Mouse (Mus musculus) MEL (cell line): ENCODE results near the gene Rsph3a. TPM values are rescaled to one million over a fixed set of nuclear protein-coding genes. Genes with fewer than 3 reads are reported as not detected.

ENCODE experiments used
- DNase-seq: peaks from one replicate; pipeline ENCODE4 v3.0.0; 2011; ENCODE audit warnings: low read depth, low spot score
- H3K27ac ChIP-seq: 2 replicates; pipeline ENCODE4 v1.5.1; 2012; ENCODE audit warnings: low read depth, mild to moderate bottlenecking, control low read depth, low read length, moderate library complexity; ENCODE audit not compliant: control insufficient read depth
- H3K27me3 ChIP-seq, 2 experiments: fragments of 150-350 bp in 1 of 2; sonication (generic) in 1 of 2; 2 replicates each; pipeline ENCODE4 v1.6.1; 2012; ENCODE audit warnings: low read length in 2 of 2, mild to moderate bottlenecking in 2 of 2, improper control_type of control experiment in 1 of 2, moderate library complexity in 1 of 2; ENCODE audit not compliant: insufficient read depth in 2 of 2, control insufficient read depth in 1 of 2
- H3K36me3 ChIP-seq, 2 experiments: 2 replicates each; pipeline ENCODE4 v1.6.1; 2012 to 2014; ENCODE audit warnings: low read length in 2 of 2, improper control_type of control experiment in 1 of 2, inconsistent platforms in 1 of 2, mild to moderate bottlenecking in 1 of 2; ENCODE audit not compliant: insufficient read depth in 2 of 2, control insufficient read depth in 1 of 2
- H3K4me1 ChIP-seq, 2 experiments: fragments of 150-350 bp in 1 of 2; sonication (generic) in 1 of 2; 2 replicates each; pipeline ENCODE4 v1.6.1; 2012; ENCODE audit warnings: low read length in 2 of 2, improper control_type of control experiment in 1 of 2, mild to moderate bottlenecking in 1 of 2; ENCODE audit not compliant: insufficient read depth in 2 of 2, control insufficient read depth in 1 of 2
- H3K4me3 ChIP-seq, 2 experiments: fragments of 150-350 bp in 1 of 2; sonication (generic) in 1 of 2; 2 replicates each; pipeline ENCODE4 v1.5.1; 2012; ENCODE audit warnings: low read depth in 2 of 2, low read length in 2 of 2, mild to moderate bottlenecking in 2 of 2, moderate library complexity in 2 of 2, control low read depth in 1 of 2, improper control_type of control experiment in 1 of 2; ENCODE audit not compliant: control insufficient read depth in 1 of 2, insufficient read depth in 1 of 2
- H3K79me2 ChIP-seq: 2 replicates; pipeline ENCODE4 v1.6.1; 2012; ENCODE audit warnings: mild to moderate bottlenecking, low read length, moderate library complexity; ENCODE audit not compliant: control insufficient read depth, poor library complexity, insufficient read depth
- H3K9ac ChIP-seq: 2 replicates; pipeline ENCODE4 v1.6.1; 2012; ENCODE audit warnings: low read depth, mild to moderate bottlenecking, control low read depth, low read length, moderate library complexity; ENCODE audit not compliant: control insufficient read depth, poor library complexity, severe bottlenecking
- H3K9me3 ChIP-seq: fragments of 150-350 bp; sonication (generic); replicated peaks from 2 replicates; pipeline ENCODE4 v1.6.1; 2012; ENCODE audit warnings: mild to moderate bottlenecking, low read length, improper control_type of control experiment, moderate library complexity; ENCODE audit not compliant: insufficient read depth
- BHLHE40 ChIP-seq: IDR thresholded peaks from 2 replicates; pipeline ENCODE4 v1.6.1; 2012; ENCODE audit warnings: low read depth, mild to moderate bottlenecking, inconsistent platforms, low read length, improper control_type of control experiment, borderline replicate concordance
- CHD1 ChIP-seq: IDR thresholded peaks from 2 replicates; pipeline ENCODE4 v1.6.1; 2012; ENCODE audit warnings: low read depth, mild to moderate bottlenecking, inconsistent platforms, low read length, improper control_type of control experiment
- CTCF ChIP-seq, 3 experiments: IDR thresholded peaks in 2 of 3; conservative IDR thresholded peaks in 1 of 3; 2 replicates each; pipeline ENCODE4 v1.5.1; 2011 to 2012; ENCODE audit warnings: low read length in 3 of 3, low read depth in 2 of 3, mild to moderate bottlenecking in 2 of 3, improper control_type of control experiment in 1 of 3, inconsistent platforms in 1 of 3, mixed read lengths in 1 of 3, moderate library complexity in 1 of 3; ENCODE audit not compliant: control insufficient read depth in 1 of 3, insufficient read depth in 1 of 3, poor library complexity in 1 of 3, severe bottlenecking in 1 of 3
- E2F4 ChIP-seq: IDR thresholded peaks from 2 replicates; pipeline ENCODE4 v1.6.1; 2011; ENCODE audit warnings: low read depth, low read length, improper control_type of control experiment, borderline replicate concordance
- ELF1 ChIP-seq: IDR thresholded peaks from 2 replicates; pipeline ENCODE4 v1.6.1; 2014; ENCODE audit warnings: low read depth, mild to moderate bottlenecking, inconsistent platforms, low read length, improper control_type of control experiment, moderate library complexity
- JUND ChIP-seq: IDR thresholded peaks from 2 replicates; pipeline ENCODE4 v1.6.1; 2011; ENCODE audit warnings: low read depth, mild to moderate bottlenecking, improper control_type of control experiment, low read length
- KAT2A ChIP-seq: conservative IDR thresholded peaks from 2 replicates; pipeline ENCODE4 v1.6.1; 2012; ENCODE audit warnings: low read depth, low read length, improper control_type of control experiment, inconsistent platforms
- MXI1 ChIP-seq: IDR thresholded peaks from 2 replicates; pipeline ENCODE4 v1.6.1; 2011; ENCODE audit warnings: mild to moderate bottlenecking, low read depth, low read length, improper control_type of control experiment
- MYB ChIP-seq: IDR thresholded peaks from 2 replicates; pipeline ENCODE4 v1.6.1; 2011; ENCODE audit warnings: mild to moderate bottlenecking, low read depth, low read length, improper control_type of control experiment
- MYC ChIP-seq: IDR thresholded peaks from 2 replicates; pipeline ENCODE4 v1.6.1; 2011; ENCODE audit warnings: low read depth, mild to moderate bottlenecking, low read length, improper control_type of control experiment, moderate library complexity
- RAD21 ChIP-seq: IDR thresholded peaks from 2 replicates; pipeline ENCODE4 v1.6.1; 2011; ENCODE audit warnings: mild to moderate bottlenecking, low read depth, low read length, improper control_type of control experiment
- RCOR1 ChIP-seq: IDR thresholded peaks from 2 replicates; pipeline ENCODE4 v1.6.1; 2012; ENCODE audit warnings: low read depth, mild to moderate bottlenecking, inconsistent platforms, low read length, improper control_type of control experiment
- SIN3A ChIP-seq: IDR thresholded peaks from 2 replicates; pipeline ENCODE4 v1.6.1; 2012; ENCODE audit warnings: low read length, improper control_type of control experiment, inconsistent platforms
- SMC3 ChIP-seq: IDR thresholded peaks from 2 replicates; pipeline ENCODE4 v1.6.1; 2011; ENCODE audit warnings: low read depth, low read length, improper control_type of control experiment
- TAL1 ChIP-seq: IDR thresholded peaks from 2 replicates; pipeline ENCODE4 v1.6.1; 2012; ENCODE audit warnings: mild to moderate bottlenecking, inconsistent platforms, low read length, moderate library complexity, mixed read lengths
- TCF12 ChIP-seq: IDR thresholded peaks from 2 replicates; pipeline ENCODE4 v1.6.1; 2014; ENCODE audit warnings: low read depth, mild to moderate bottlenecking, inconsistent platforms, low read length, improper control_type of control experiment, moderate library complexity
- UBTF ChIP-seq: IDR thresholded peaks from 2 replicates; pipeline ENCODE4 v1.6.1; 2012; ENCODE audit warnings: low read depth, mild to moderate bottlenecking, inconsistent platforms, low read length, improper control_type of control experiment, moderate library complexity, borderline replicate concordance; ENCODE audit not compliant: insufficient read depth
- USF2 ChIP-seq, 2 experiments: IDR thresholded peaks; 2 replicates each; pipeline ENCODE4 v1.6.1; 2011 to 2012; ENCODE audit warnings: improper control_type of control experiment in 2 of 2, low read length in 2 of 2, borderline replicate concordance in 1 of 2, inconsistent platforms in 1 of 2, low read depth in 1 of 2, mild to moderate bottlenecking in 1 of 2; ENCODE audit not compliant: insufficient read depth in 1 of 2
- ZC3H11A ChIP-seq: IDR thresholded peaks from 2 replicates; pipeline ENCODE4 v1.6.1; 2012; ENCODE audit warnings: low read depth, mild to moderate bottlenecking, inconsistent platforms, low read length, improper control_type of control experiment
- ZNF384 ChIP-seq: IDR thresholded peaks from 2 replicates; pipeline ENCODE4 v1.6.1; 2012; ENCODE audit warnings: low read depth, mild to moderate bottlenecking, inconsistent platforms, low read length, improper control_type of control experiment
- polyA plus RNA-seq, 2 experiments: library from polyadenylated mRNA; stranded (reverse) in 1 of 2; unstranded in 1 of 2; fragments of >175 nt in 1 of 2; fragments of >200 nt in 1 of 2; gene quantifications; 2 replicates each; pipeline versions ENCODE4 v1.2.1 to v1.2.4; 2012; ENCODE audit warnings: low replicate concordance in 2 of 2, low read depth in 1 of 2; ENCODE audit not compliant: insufficient read length in 2 of 2, insufficient read depth in 1 of 2, missing spikeins in 1 of 2
- total RNA-seq: library from RNA; depleted of rRNA; stranded (reverse); fragments of 300-350 nt; gene quantifications from 2 replicates; pipeline ENCODE4 v1.2.3, GENCODE M21; 2012

The Rsph3a gene
- total and polyA plus RNA-seq, 3 experiments, result 18.7 to 37.4 TPM; not detected in 1

GRCm38 (mm10) chr17:7919209-7919608 is 26.2 kb upstream of the Rsph3a start:
- no peak for DNase-seq
- Histone ChIP-seq H3K36me3 (peaks cover 0 to 13% of the 10 kb centered on the region in 2 experiments; a peak in 2 of 4 replicates), H3K9me3 (no peaks in the 10 kb centered on the region), H3K4me1 (peaks cover 4 to 17% of the 10 kb centered on the region in 2 experiments), H3K9ac (no peak overlapping the region), H3K79me2 (no peaks in the 10 kb centered on the region), H3K27ac (no peak overlapping the region), H3K27me3 (no peaks in the 10 kb centered on the region), H3K4me3 (no peak overlapping the region)
- TF ChIP-seq MYB (no peak), SIN3A (no peak), MYC (no peak), MXI1 (no peak), TCF12 (no peak), KAT2A (no peak), TAL1 (no peak), RCOR1 (no peak), ZC3H11A (no peak), USF2 (IDR thresholded peaks at IDR 0.05; ENCODE audit: borderline replicate concordance in 1 of 2, insufficient read depth in 1 of 2, low read depth in 1 of 2, low read length in 2 of 2) (no peak), SMC3 (no peak), CHD1 (no peak), ELF1 (no peak)

- Histone ChIP-seq H3K27me3 (no peaks in the 10 kb centered on the region), H3K4me1 (peaks cover 14 to 17% of the 10 kb centered on the region in 2 experiments), H3K79me2 (peaks cover 3% of the 10 kb centered on the region; the same call in 1 of the 2 replicates), H3K9me3 (no peaks in the 10 kb centered on the region), H3K9ac (no peak overlapping the region), H3K4me3 (no peak overlapping the region), H3K36me3 (peaks cover 0 to 21% of the 10 kb centered on the region in 2 experiments; a peak in 2 of 4 replicates), H3K27ac (no peak overlapping the region)
- no peak for DNase-seq
- TF ChIP-seq ZNF384 (no peak), RAD21 (no peak), BHLHE40 (no peak), MXI1 (no peak), UBTF (no peak), SMC3 (no peak), JUND (no peak), MYC (no peak), KAT2A (no peak), CTCF (IDR thresholded peaks at IDR 0.05 in 2 of 3, conservative IDR thresholded peaks at IDR 0.05 in 1 of 3; ENCODE audit: control insufficient read depth in 1 of 3, insufficient read depth in 1 of 3, low read depth in 2 of 3, low read length in 3 of 3, poor library complexity in 1 of 3, severe bottlenecking in 1 of 3) (no peak), E2F4 (no peak)
These were observed 22.9 kb upstream of the Rsph3a start for GRCm38 (mm10) chr17:7922564-7922963.
